20 mouse cellular contexts compared by ENCODE assay signal in the genomic region with DNA sequence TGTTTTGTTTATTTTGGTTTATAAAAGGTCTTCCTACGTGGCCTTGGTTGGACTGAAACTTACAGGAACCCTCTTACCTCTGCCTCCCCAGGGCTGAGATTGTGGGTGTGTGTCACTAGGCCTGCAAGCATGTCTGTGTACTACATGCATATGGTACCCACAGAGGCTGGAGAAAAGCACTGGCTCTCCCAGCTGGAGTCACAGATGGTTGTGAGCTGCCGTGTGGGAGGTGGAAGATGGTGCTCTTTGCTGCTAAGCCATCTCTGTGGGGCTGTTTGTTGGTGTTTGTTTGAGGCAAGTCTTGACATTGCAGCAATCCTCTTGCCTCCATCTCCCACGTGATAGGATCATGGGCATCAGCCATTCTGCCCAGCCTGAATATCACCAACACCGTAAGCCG. TPM values are rescaled to one million over a fixed set of nuclear protein-coding genes. Genes with fewer than 3 reads are reported as not detected.
DNase-seq lines count a peak whose midpoint lies in the region; ATAC-seq and TF ChIP-seq lines count a peak whose summit lies in the region.
"Had no signal": no experiment of that assay in that cellular context is flagged by ENCODE, and none has a peak within 500 bp of the region (broad histone marks: within the 10 kb centered on the region; RNA-seq: fewer than 3 reads in every experiment).

No protein-coding gene starts in this region.

- no peak for DNase-seq in lung, postnatal 4 days
- peak; percentile 84 to 95 for DNase-seq in layer of hippocampus, adult 18-20 months (ENCODE audit: low spot score in 2 of 2)
- DNase-seq in left cerebral cortex, adult 2 months (ENCODE audit: extremely low spot score in 1 of 2, low spot score in 2 of 2): peak; percentile 50 to 70
- DNase-seq in right cerebral cortex, postnatal 36 days (ENCODE audit: low spot score in 2 of 2): peak; percentile 56 to 64
- no peak for DNase-seq in neural tube, embryonic 10.5 days (ENCODE audit: extremely low spot score, low spot score)
- no peak for DNase-seq in hindbrain, embryonic 14.5 days (ENCODE audit: low spot score)
- DNase-seq in heart, adult 2 months: no peak
- DNase-seq: adrenal gland, postnatal 10 days; heart, postnatal 14 days; retina, postnatal 1 day had no signal

- H3K27me3 ChIP-seq in lung, embryonic 16.5 days (ENCODE audit: control insufficient read depth, insufficient read depth, low read depth, low read length): no peaks in the 10 kb centered on the region
- no peaks in the 10 kb centered on the region for H3K27me3 ChIP-seq in hindbrain, embryonic 14.5 days (ENCODE audit: control insufficient read depth, insufficient read depth, low read length)
- H3K27me3 ChIP-seq in heart, adult 2 months (ENCODE audit: control insufficient read depth, insufficient read depth, low read length): no peaks in the 10 kb centered on the region
- H3K27me3 ChIP-seq: embryonic facial prominence, embryonic 15.5 days had no signal

- no peaks in the 10 kb centered on the region for H3K9me3 ChIP-seq in lung, embryonic 16.5 days (ENCODE audit: control insufficient read depth, low read length)
- H3K9me3 ChIP-seq in hindbrain, embryonic 14.5 days (ENCODE audit: control insufficient read depth, low read length): no peaks in the 10 kb centered on the region
- H3K9me3 ChIP-seq: embryonic facial prominence, embryonic 15.5 days; neural tube, embryonic 12.5 days had no signal

- intact Hi-C loops in left cerebral cortex, adult 2 months (cut with DNase I): no loop called here
- intact Hi-C loops in heart, adult 2 months (cut with DNase I): no loop called here

- H3K4me2 ChIP-seq in lung, embryonic 16.5 days (ENCODE audit: low read depth, low read length): no peak overlapping the region
- no peak overlapping the region for H3K4me2 ChIP-seq in hindbrain, embryonic 14.5 days (replicated peaks)
- H3K4me2 ChIP-seq: embryonic facial prominence, embryonic 15.5 days; limb, embryonic 12.5 days; neural tube, embryonic 12.5 days had no signal

- no peak overlapping the region for H3K9ac ChIP-seq in lung, embryonic 16.5 days (ENCODE audit: low read length)
- H3K9ac ChIP-seq in hindbrain, embryonic 14.5 days: no peak overlapping the region
- H3K9ac ChIP-seq in heart, adult 2 months (ENCODE audit: low read depth, low read length): no peak overlapping the region
- H3K9ac ChIP-seq: embryonic facial prominence, embryonic 15.5 days; limb, embryonic 12.5 days; neural tube, embryonic 12.5 days had no signal

- ATAC-seq in lung, embryonic 16.5 days (ENCODE audit: low read depth): no peak
- no peak for ATAC-seq in hindbrain, embryonic 14.5 days (ENCODE audit: low FRiP score)
- ATAC-seq: hindbrain, postnatal 0 days; midbrain, embryonic 16.5 days had no signal

- no peaks in the 10 kb centered on the region for H3K79me2 ChIP-seq in heart, adult 2 months (replicated peaks; ENCODE audit: control insufficient read depth, insufficient read depth, low read length)

- TF ChIP-seq EP300 in heart, adult 2 months (IDR thresholded peaks at IDR 0.05; ENCODE audit: insufficient read depth, low read depth, low read length): no peak

- TF ChIP-seq POLR2A in heart, adult 2 months (IDR thresholded peaks at IDR 0.05; ENCODE audit: insufficient read depth, low read depth, low read length): no peak

- H3K4me3 ChIP-seq in lung, embryonic 16.5 days (ENCODE audit: low read length): no peak overlapping the region
- H3K4me3 ChIP-seq in left cerebral cortex, adult 2 months: no peak overlapping the region
- H3K4me3 ChIP-seq in hindbrain, embryonic 14.5 days (replicated peaks; ENCODE audit: low read length): no peak overlapping the region
- H3K4me3 ChIP-seq in heart, adult 2 months: no peak overlapping the region
- H3K4me3 ChIP-seq: embryonic facial prominence, embryonic 15.5 days; limb, embryonic 12.5 days; neural tube, embryonic 12.5 days had no signal

- no peaks in the 10 kb centered on the region for H3K36me3 ChIP-seq in lung, embryonic 16.5 days (ENCODE audit: control insufficient read depth, insufficient read depth, low read length)
- H3K36me3 ChIP-seq in hindbrain, embryonic 14.5 days (replicated peaks; ENCODE audit: control insufficient read depth, insufficient read depth): no peaks in the 10 kb centered on the region
- no peaks in the 10 kb centered on the region for H3K36me3 ChIP-seq in heart, adult 2 months (ENCODE audit: control insufficient read depth, insufficient read depth, low read length)
- H3K36me3 ChIP-seq: embryonic facial prominence, embryonic 15.5 days; limb, embryonic 12.5 days; neural tube, embryonic 12.5 days had no signal

- H3K4me1 ChIP-seq in lung, embryonic 16.5 days (replicated peaks; ENCODE audit: control insufficient read depth, insufficient read depth, low read length): peaks cover 13% of the 10 kb centered on the region
- H3K4me1 ChIP-seq in hindbrain, embryonic 14.5 days (replicated peaks; ENCODE audit: control insufficient read depth, insufficient read depth, low read length): no peaks in the 10 kb centered on the region
- no peaks in the 10 kb centered on the region for H3K4me1 ChIP-seq in heart, adult 2 months (ENCODE audit: control insufficient read depth, insufficient read depth, low read length)
- H3K4me1 ChIP-seq: limb, embryonic 12.5 days; neural tube, embryonic 12.5 days had no signal

- 65% methylated on average over 5 of the region's 5 CpGs for WGBS in lung, embryonic 16.5 days
- 84% methylated on average over 5 of the region's 5 CpGs for WGBS in hindbrain, embryonic 14.5 days
- WGBS in heart, adult 2 months: 72% methylated on average over 5 of the region's 5 CpGs

- no peak for TF ChIP-seq CTCF in left cerebral cortex, adult 2 months (IDR thresholded peaks at IDR 0.05)
- no peak for TF ChIP-seq CTCF in heart, adult 2 months (IDR thresholded peaks at IDR 0.05)

- H3K27ac ChIP-seq in lung, embryonic 16.5 days (ENCODE audit: low read length): peak overlapping the region; percentile 78
- H3K27ac ChIP-seq in left cerebral cortex, adult 2 months: no peak overlapping the region
- H3K27ac ChIP-seq in hindbrain, embryonic 14.5 days: no peak overlapping the region
- H3K27ac ChIP-seq in heart, adult 2 months: no peak overlapping the region
- H3K27ac ChIP-seq: hindbrain, postnatal 0 days; limb, embryonic 12.5 days; neural tube, embryonic 12.5 days had no signal

RNA-seq across cellular contexts. Expression of gene Myh14, which starts 9.4 kb away (rescaled TPM):
- 38.8 and 39.4 TPM in 2 replicates for polyA plus RNA-seq in lung, embryonic 16.5 days (2015; fragmentation: Nextera tagmentation; extraction: Ambion mirVana)
- 10 to 100 TPM; 31.4 to 33.4 TPM for total RNA-seq in layer of hippocampus, adult 18-20 months (2021)
- 10 to 100 TPM; 21.1 to 21.4 TPM for total RNA-seq in left cerebral cortex, adult 2 months (2021)
- polyA plus RNA-seq in hindbrain, embryonic 14.5 days (2014; fragmentation: Nextera tagmentation; extraction: Ambion mirVana): 4.2 and 5.0 TPM in 2 replicates
- total RNA-seq in heart, adult 2 months (2021): 10 to 100 TPM; 79.4 to 96.6 TPM
- 23.1 and 24.8 TPM in 2 replicates for polyA plus RNA-seq in heart, adult 2 months (2012; rRNA removed)

RNA-seq across cellular contexts. Expression of gene Izumo2, which starts 47.3 kb away (rescaled TPM):
- polyA plus RNA-seq in lung, embryonic 16.5 days (2015; fragmentation: Nextera tagmentation; extraction: Ambion mirVana): not detected in 2 replicates
- not detected for total RNA-seq in layer of hippocampus, adult 18-20 months (2021)
- total RNA-seq in left cerebral cortex, adult 2 months (2021): not detected
- polyA plus RNA-seq in hindbrain, embryonic 14.5 days (2014; fragmentation: Nextera tagmentation; extraction: Ambion mirVana): not detected in 2 replicates
- not detected for total RNA-seq in heart, adult 2 months (2021)
- not detected in 2 replicates for polyA plus RNA-seq in heart, adult 2 months (2012; rRNA removed)
- total RNA-seq: adrenal gland, postnatal 10 days; heart, postnatal 14 days; hindbrain, postnatal 0 days had no signal
- polyA plus RNA-seq: C2C12; embryonic facial prominence, embryonic 15.5 days; hindbrain, postnatal 0 days; kidney, embryonic 14.5 days; limb, embryonic 12.5 days; liver, embryonic 16.5 days; midbrain, embryonic 16.5 days; neural tube, embryonic 12.5 days; thymus, postnatal 0 days had no signal

Comparison
In these comparisons a context has a peak if more than half of its experiments do, and no peak if none do; other contexts are left out.
1. DNase-seq: peak in layer of hippocampus, adult 18-20 months (2 of 2), left cerebral cortex, adult 2 months (2 of 2) and right cerebral cortex, postnatal 36 days (2 of 2); none in lung, postnatal 4 days (0 of 2), neural tube, embryonic 10.5 days (single experiment), hindbrain, embryonic 14.5 days (single experiment) and heart, adult 2 months (0 of 2).